Comparison of ENCODE assay signal across 8 mouse cellular contexts in the genomic region with DNA sequence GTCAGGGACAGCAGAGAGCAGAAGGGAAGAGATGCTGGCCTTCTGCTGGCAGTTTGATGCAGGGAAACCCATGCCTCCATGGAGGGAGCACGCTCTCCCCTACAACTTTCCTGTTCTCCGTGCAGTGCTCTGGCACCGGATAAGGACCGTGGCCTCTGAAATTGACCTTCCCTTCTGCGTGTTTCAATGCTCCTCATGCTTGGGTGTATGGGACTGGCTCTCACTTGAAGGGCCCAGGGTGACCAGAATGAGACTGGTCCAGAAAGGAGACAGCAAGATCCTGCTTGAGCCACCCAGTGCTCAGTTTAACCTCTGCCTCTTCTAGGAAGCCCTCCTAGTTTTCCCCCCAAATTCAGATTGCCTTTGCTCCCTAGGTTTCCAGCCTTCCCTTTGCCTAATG. TPM values are rescaled to one million over a fixed set of nuclear protein-coding genes. Genes with fewer than 3 reads are reported as not detected.
DNase-seq lines count a peak whose midpoint lies in the region; ATAC-seq lines count a peak whose summit lies in the region.

No protein-coding gene starts in this region.

- no peak for DNase-seq in heart, embryonic 10.5 days (ENCODE audit: low spot score)
- no peak for DNase-seq in heart, adult 8-10 months (ENCODE audit: low spot score)
- no peak for DNase-seq in lung, postnatal 14 days
- DNase-seq in limb, embryonic 10.5 days (ENCODE audit: low spot score), result no peak
- DNase-seq in frontal cortex, postnatal 14 days (ENCODE audit: low spot score in 2 of 2), result no peak

- no peaks in the 10 kb centered on the region for H3K27me3 ChIP-seq in heart, embryonic 10.5 days (ENCODE audit: insufficient read depth, poor library complexity, severe bottlenecking)
- H3K27me3 ChIP-seq in lung, embryonic 16.5 days (ENCODE audit: control insufficient read depth, insufficient read depth, low read depth, low read length), result no peaks in the 10 kb centered on the region
- H3K27me3 ChIP-seq in limb, embryonic 10.5 days (ENCODE audit: low read depth, poor library complexity, severe bottlenecking), result no peaks in the 10 kb centered on the region
- no peaks in the 10 kb centered on the region for H3K27me3 ChIP-seq in neural tube, embryonic 15.5 days (replicated peaks)

- H3K36me3 ChIP-seq in heart, embryonic 10.5 days, result 0 out of 2 replicates have a peak, but pooled peaks cover 3% of the 10 kb centered on the region
- H3K36me3 ChIP-seq in lung, embryonic 16.5 days (ENCODE audit: control insufficient read depth, insufficient read depth, low read length), result peaks cover 10% of the 10 kb centered on the region
- no peaks in the 10 kb centered on the region; the same call in 1 of the 2 replicates for H3K36me3 ChIP-seq in limb, embryonic 10.5 days
- peaks cover 31% of the 10 kb centered on the region for H3K36me3 ChIP-seq in neural tube, embryonic 15.5 days

- no peak overlapping the region for H3K9ac ChIP-seq in lung, embryonic 16.5 days (ENCODE audit: low read length)
- H3K9ac ChIP-seq in neural tube, embryonic 15.5 days (replicated peaks), result no peak overlapping the region

- WGBS in heart, embryonic 10.5 days, result 68% methylated on average over 5 of the region's 5 CpGs
- WGBS in lung, embryonic 16.5 days, result 59% methylated on average over 5 of the region's 5 CpGs
- WGBS in limb, embryonic 10.5 days, result 82% methylated on average over 5 of the region's 5 CpGs
- WGBS in neural tube, embryonic 15.5 days, result 62% methylated on average over 5 of the region's 5 CpGs

- peaks cover 57% of the 10 kb centered on the region for H3K4me1 ChIP-seq in heart, embryonic 10.5 days
- H3K4me1 ChIP-seq in lung, embryonic 16.5 days (replicated peaks; ENCODE audit: control insufficient read depth, insufficient read depth, low read length), result peaks cover 26% of the 10 kb centered on the region
- peaks cover 58% of the 10 kb centered on the region for H3K4me1 ChIP-seq in limb, embryonic 10.5 days
- peaks cover 58% of the 10 kb centered on the region for H3K4me1 ChIP-seq in neural tube, embryonic 15.5 days

- H3K9me3 ChIP-seq in heart, embryonic 10.5 days, result no peaks in the 10 kb centered on the region
- H3K9me3 ChIP-seq in lung, embryonic 16.5 days (ENCODE audit: control insufficient read depth, low read length), result no peaks in the 10 kb centered on the region
- no peaks in the 10 kb centered on the region for H3K9me3 ChIP-seq in limb, embryonic 10.5 days (replicated peaks)
- no peaks in the 10 kb centered on the region for H3K9me3 ChIP-seq in neural tube, embryonic 15.5 days (replicated peaks)

- no peak for ATAC-seq in lung, embryonic 16.5 days (ENCODE audit: low read depth)
- no peak for ATAC-seq in neural tube, embryonic 15.5 days (ENCODE audit: low FRiP score)
- no peak for ATAC-seq in cerebellum, adult (ENCODE audit: insufficient number of reproducible peaks, low FRiP score, low TSS enrichment)

- H3K4me3 ChIP-seq in heart, embryonic 10.5 days, result no peak overlapping the region
- H3K4me3 ChIP-seq in lung, embryonic 16.5 days (ENCODE audit: low read length), result no peak overlapping the region
- H3K4me3 ChIP-seq in limb, embryonic 10.5 days, result no peak overlapping the region; the same call in 1 of the 2 replicates
- H3K4me3 ChIP-seq in neural tube, embryonic 15.5 days (replicated peaks), result no peak overlapping the region

- H3K4me2 ChIP-seq in lung, embryonic 16.5 days (ENCODE audit: low read depth, low read length), result no peak overlapping the region
- H3K4me2 ChIP-seq in neural tube, embryonic 15.5 days, result no peak overlapping the region; the same call in none of the 2 replicates

- peak overlapping the region; percentile 85 for H3K27ac ChIP-seq in heart, embryonic 10.5 days
- peak overlapping the region; percentile 81 for H3K27ac ChIP-seq in lung, embryonic 16.5 days (ENCODE audit: low read length)
- H3K27ac ChIP-seq in limb, embryonic 10.5 days, result peak overlapping the region; percentile 72
- H3K27ac ChIP-seq in neural tube, embryonic 15.5 days (replicated peaks), result peak overlapping the region; percentile 91

RNA-seq across cellular contexts. Expression of a gene that starts 16.3 kb away (rescaled TPM):
- 3.0 and 3.9 TPM in 2 replicates for polyA plus RNA-seq in heart, embryonic 10.5 days (2016; fragmentation: Nextera tagmentation; extraction: Ambion mirVana)
- 1 to 10 TPM in 3 of 4 experiments, under 1 TPM in 1; 0.75 to 1.3 (median 1.2) TPM for total RNA-seq in heart, adult 8-10 months (2022)
- polyA plus RNA-seq in lung, embryonic 16.5 days (2015; fragmentation: Nextera tagmentation; extraction: Ambion mirVana), result 4.7 TPM in 2 replicates
- 3.4 and 4.2 TPM in 2 replicates for polyA plus RNA-seq in limb, embryonic 10.5 days (2016; fragmentation: Nextera tagmentation; extraction: Ambion mirVana)
- 0.95 and 4.7 TPM in 2 replicates for polyA plus RNA-seq in neural tube, embryonic 15.5 days (2015; fragmentation: Nextera tagmentation; extraction: Ambion mirVana)

RNA-seq across cellular contexts. Expression of a gene that starts 26.6 kb away (rescaled TPM):
- 9.0 and 16.6 TPM in 2 replicates for polyA plus RNA-seq in heart, embryonic 10.5 days (2016; fragmentation: Nextera tagmentation; extraction: Ambion mirVana)
- total RNA-seq in heart, adult 8-10 months (2022), result 10 to 100 TPM; 41.3 to 63.6 (median 51.8) TPM
- 39.8 and 42.9 TPM in 2 replicates for polyA plus RNA-seq in lung, embryonic 16.5 days (2015; fragmentation: Nextera tagmentation; extraction: Ambion mirVana)
- 7.0 and 11.6 TPM in 2 replicates for polyA plus RNA-seq in limb, embryonic 10.5 days (2016; fragmentation: Nextera tagmentation; extraction: Ambion mirVana)
- polyA plus RNA-seq in neural tube, embryonic 15.5 days (2015; fragmentation: Nextera tagmentation; extraction: Ambion mirVana), result 80.9 and 96.9 TPM in 2 replicates

RNA-seq across cellular contexts. Expression of a gene that starts 53.7 kb away (rescaled TPM):
- polyA plus RNA-seq in heart, embryonic 10.5 days (2016; fragmentation: Nextera tagmentation; extraction: Ambion mirVana), result 0.09 TPM in 1 of 2 replicates, not detected in the other
- total RNA-seq in heart, adult 8-10 months (2022), result not detected
- polyA plus RNA-seq in lung, embryonic 16.5 days (2015; fragmentation: Nextera tagmentation; extraction: Ambion mirVana), result 1.5 and 2.7 TPM in 2 replicates
- 0.23 TPM in 2 replicates for polyA plus RNA-seq in limb, embryonic 10.5 days (2016; fragmentation: Nextera tagmentation; extraction: Ambion mirVana)
- polyA plus RNA-seq in neural tube, embryonic 15.5 days (2015; fragmentation: Nextera tagmentation; extraction: Ambion mirVana), result 1.2 and 1.8 TPM in 2 replicates
